Mouse (Mus musculus) cortical plate, adult 2 months (tissue): ENCODE data around the gene Proser3.

ENCODE experiments used
- CTCF ChIP-seq: fragments of 200-500 bp; IDR thresholded peaks from 2 replicates; pipeline ENCODE4 v1.5.1; 2011; ENCODE audit warnings: mild to moderate bottlenecking, control low read depth, low read length; ENCODE audit not compliant: insufficient read depth; ENCODE audit errors: extremely low read depth
- POLR2A ChIP-seq: fragments of 200-500 bp; IDR thresholded peaks from 2 replicates; pipeline ENCODE4 v1.6.1; 2011; ENCODE audit warnings: mild to moderate bottlenecking, low read length, control low read depth; ENCODE audit not compliant: insufficient read depth; ENCODE audit errors: extremely low read depth

- TF ChIP-seq CTCF (no peak), POLR2A (0 out of 2 replicates have a peak, but pooled peaks have one; percentile 19)
Measured at GRCm38 (mm10) chr7:30520856-30521255, 31.2 kb downstream of the Proser3 start.
